Mouse (Mus musculus): ENCODE data around the gene Btbd35f26. TPM values are rescaled to one million over a fixed set of nuclear protein-coding genes. Genes with fewer than 3 reads are reported as not detected.
"Not testable (repeated sequence)": the region's sequence is repeated elsewhere in the genome, so short reads cannot be mapped to it uniquely, and the experiment has no call there.

The Btbd35f26 gene
- polyA plus RNA-seq (2014; fragmentation: Nextera tagmentation; extraction: Ambion mirVana) = not detected in 2 replicates

DNA sequence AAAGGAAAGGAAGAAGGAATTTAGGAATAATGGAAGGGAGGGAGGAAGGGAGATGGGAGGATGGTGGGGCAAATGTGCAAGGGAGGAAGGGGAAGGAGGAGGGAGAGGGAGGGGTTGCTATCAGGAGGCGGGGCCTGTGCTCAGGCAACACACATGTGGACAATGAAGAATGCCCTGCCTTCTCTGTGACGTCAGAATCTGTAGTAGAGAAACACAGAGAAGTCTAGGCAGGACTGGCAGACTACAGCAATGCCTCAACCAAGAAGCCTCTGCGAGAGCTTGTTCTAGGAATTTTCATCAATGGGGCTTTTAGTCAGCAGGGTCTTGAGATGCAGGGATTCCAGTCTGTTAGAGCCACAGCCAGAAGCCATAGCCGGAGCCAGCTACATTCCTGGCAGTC lies at the start of gene Btbd35f26:
Gene Btbd35f26 (plus strand): TSS at position 301 of the 400 bp plus-strand sequence.
- WGBS = no CpG with 5 or more reads among the region's 4 CpGs
- not testable (repeated sequence) for H3K27ac ChIP-seq (replicated peaks; ENCODE audit: low read depth, low read length); H3K4me1 ChIP-seq (ENCODE audit: control insufficient read depth, insufficient read depth, low read length); H3K27me3 ChIP-seq (ENCODE audit: control insufficient read depth, insufficient read depth, low read length); DNase-seq; ATAC-seq (ENCODE audit: low FRiP score, low TSS enrichment); H3K36me3 ChIP-seq (ENCODE audit: control insufficient read depth, insufficient read depth, low read length); H3K4me2 ChIP-seq (ENCODE audit: low read length); H3K4me3 ChIP-seq (replicated peaks; ENCODE audit: low read depth, low read length); H3K9me3 ChIP-seq (ENCODE audit: control insufficient read depth, low read length); H3K9ac ChIP-seq (replicated peaks; ENCODE audit: low read length)

DNA sequence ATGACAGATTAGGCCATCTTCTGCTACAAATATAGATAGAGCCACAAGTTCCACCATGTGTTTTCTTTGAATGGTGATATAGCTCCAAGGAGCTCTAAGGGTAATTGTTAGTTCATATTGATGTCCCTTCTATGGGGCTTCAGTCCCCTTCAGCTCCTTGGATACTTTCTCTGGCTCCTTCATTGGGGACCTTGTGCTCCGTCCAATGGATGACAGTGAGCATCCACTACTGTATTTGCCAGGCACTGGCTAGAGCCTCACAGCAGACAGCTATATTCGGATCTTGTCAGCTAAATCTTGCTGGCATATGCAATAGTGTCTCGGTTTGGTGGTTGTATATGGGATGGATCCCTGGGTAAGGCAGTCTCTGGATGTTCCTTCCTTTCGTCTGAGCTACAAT lies 5.7 kb downstream of the Btbd35f26 start:
- not testable (repeated sequence) for H3K9me3 ChIP-seq (ENCODE audit: control insufficient read depth, low read length); H3K4me2 ChIP-seq (ENCODE audit: low read length); ATAC-seq (ENCODE audit: low FRiP score, low TSS enrichment); H3K27me3 ChIP-seq (ENCODE audit: control insufficient read depth, insufficient read depth, low read length); H3K4me3 ChIP-seq (replicated peaks; ENCODE audit: low read depth, low read length); H3K27ac ChIP-seq (replicated peaks; ENCODE audit: low read depth, low read length); H3K9ac ChIP-seq (replicated peaks; ENCODE audit: low read length); H3K36me3 ChIP-seq (ENCODE audit: control insufficient read depth, insufficient read depth, low read length); H3K4me1 ChIP-seq (ENCODE audit: control insufficient read depth, insufficient read depth, low read length); DNase-seq
- WGBS = 89% methylated on average over 2 of the region's 4 CpGs

DNA sequence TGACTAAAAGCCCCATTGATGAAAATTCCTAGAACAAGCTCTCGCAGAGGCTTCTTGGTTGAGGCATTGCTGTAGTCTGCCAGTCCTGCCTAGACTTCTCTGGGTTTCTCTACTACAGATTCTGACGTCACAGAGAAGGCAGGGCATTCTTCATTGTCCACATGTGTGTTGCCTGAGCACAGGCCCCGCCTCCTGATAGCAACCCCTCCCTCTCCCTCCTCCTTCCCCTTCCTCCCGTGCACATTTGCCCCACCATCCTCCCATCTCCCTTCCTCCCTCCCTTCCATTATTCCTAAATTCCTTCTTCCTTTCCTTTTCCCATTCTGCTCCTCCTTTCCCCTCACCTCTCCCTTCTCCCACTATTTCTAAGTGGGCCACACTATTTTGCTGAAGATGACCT lies 47.6 kb downstream of the Btbd35f26 start, which contains the start of gene Btbd35f19:
Gene Btbd35f19 (minus strand): TSS at position 101 of the 400 bp plus-strand sequence.
- not testable (repeated sequence) for H3K9ac ChIP-seq (replicated peaks; ENCODE audit: low read length); H3K27ac ChIP-seq (replicated peaks; ENCODE audit: low read depth, low read length); H3K4me2 ChIP-seq (ENCODE audit: low read length); H3K4me1 ChIP-seq (ENCODE audit: control insufficient read depth, insufficient read depth, low read length); ATAC-seq (ENCODE audit: low FRiP score, low TSS enrichment); DNase-seq; H3K36me3 ChIP-seq (ENCODE audit: control insufficient read depth, insufficient read depth, low read length); H3K4me3 ChIP-seq (replicated peaks; ENCODE audit: low read depth, low read length); H3K9me3 ChIP-seq (ENCODE audit: control insufficient read depth, low read length); H3K27me3 ChIP-seq (ENCODE audit: control insufficient read depth, insufficient read depth, low read length)
- WGBS = no CpG with 5 or more reads among the region's 4 CpGs

Other genes with a start within 250 kb of the Btbd35f26 start
- gene Btbd35f29, start 218.8 kb upstream of the Btbd35f26 start, polyA plus RNA-seq (2014; fragmentation: Nextera tagmentation; extraction: Ambion mirVana) = not detected in 2 replicates
- not detected in 2 replicates for gene Spin2f, start 82.6 kb upstream of the Btbd35f26 start, polyA plus RNA-seq (2014; fragmentation: Nextera tagmentation; extraction: Ambion mirVana)
- gene Btbd35f19, start 47.5 kb downstream of the Btbd35f26 start, polyA plus RNA-seq (2014; fragmentation: Nextera tagmentation; extraction: Ambion mirVana) = not detected in 2 replicates
- not detected in 2 replicates for gene Gm21883, start 237.8 kb downstream of the Btbd35f26 start, polyA plus RNA-seq (2014; fragmentation: Nextera tagmentation; extraction: Ambion mirVana)